Mouse (Mus musculus) small intestine, adult 2 months (tissue): ENCODE results near the gene Tmem170. TPM values are rescaled to one million over a fixed set of nuclear protein-coding genes. Genes with fewer than 3 reads are reported as not detected.

Source experiments
- H3K27ac ChIP-seq: fragments of 200-500 bp; 2 replicates; pipeline ENCODE4 v1.5.1; 2012; ENCODE audit warnings: low read depth, low read length, control low read depth, inconsistent platforms; ENCODE audit not compliant: insufficient read depth
- H3K27me3 ChIP-seq: fragments of 200-500 bp; 2 replicates; pipeline ENCODE4 v1.6.1; 2012; ENCODE audit warnings: mild to moderate bottlenecking, moderate library complexity, low read length, inconsistent platforms; ENCODE audit not compliant: control insufficient read depth, insufficient read depth
- H3K36me3 ChIP-seq: fragments of 200-500 bp; 2 replicates; pipeline ENCODE4 v1.6.1; 2012; ENCODE audit warnings: mild to moderate bottlenecking, low read length, control low read depth, inconsistent platforms; ENCODE audit not compliant: control insufficient read depth, insufficient read depth
- H3K4me1 ChIP-seq: fragments of 200-500 bp; 2 replicates; pipeline ENCODE4 v1.6.1; 2012; ENCODE audit warnings: low read length, inconsistent platforms, mixed read lengths; ENCODE audit not compliant: control insufficient read depth, insufficient read depth, insufficient read length
- H3K4me3 ChIP-seq: fragments of 200-500 bp; 2 replicates; pipeline ENCODE4 v1.5.1; 2012; ENCODE audit warnings: low read depth, mild to moderate bottlenecking, control low read depth, inconsistent platforms, low read length, moderate library complexity
- CTCF ChIP-seq: fragments of 200-500 bp; IDR thresholded peaks from 2 replicates; pipeline ENCODE4 v1.5.1; 2012; ENCODE audit warnings: low read depth, mild to moderate bottlenecking, control low read depth, inconsistent platforms, low read length, moderate library complexity, mixed read lengths; ENCODE audit not compliant: insufficient replicate concordance, insufficient read length; ENCODE audit errors: extremely low read depth
- POLR2A ChIP-seq: fragments of 200-500 bp; IDR thresholded peaks from 2 replicates; pipeline ENCODE4 v1.6.1; 2012; ENCODE audit warnings: low read depth, mild to moderate bottlenecking, control low read depth, inconsistent platforms, low read length, moderate library complexity
- WGBS: fragments of 180-500 bp; shearing (Covaris S2); methylation state at CpG from one replicate; pipeline ENCODE4 v1.1.7; 2018; 5-methylcytosine and 5-hydroxymethylcytosine counted together
- polyA plus RNA-seq: library from polyadenylated mRNA; depleted of rRNA; stranded (reverse); fragments of >200 nt; gene quantifications from 2 replicates; pipeline ENCODE4 v1.2.3, GENCODE M21; 2012

Gene Tmem170
- polyA plus RNA-seq, 1 experiment = 11.0 TPM

- no peak within 1 kb of the TSS for H3K4me3 ChIP-seq
- H3K36me3 ChIP-seq = no peaks in the 10 kb centered on the region
- H3K27ac ChIP-seq = no peak within 1 kb of the TSS
- WGBS = 10% methylated on average over 47 of the region's 47 CpGs
- TF ChIP-seq CTCF = no peak
- TF ChIP-seq POLR2A = no peak
- H3K4me1 ChIP-seq = no peaks in the 10 kb centered on the region
- peaks cover 16% of the 10 kb centered on the region for H3K27me3 ChIP-seq
Measured at GRCm38 (mm10) chr8:111909621-111910450, 33.3 kb upstream of the Tmem170 start, which contains the start of gene Chst5. Gene Chst5 (minus strand): TSS chr8:111910447.

- H3K4me3 ChIP-seq = no peak overlapping the region
- no peaks in the 10 kb centered on the region for H3K36me3 ChIP-seq
- 21% methylated on average over 8 of the region's 8 CpGs for WGBS
- peaks cover 16% of the 10 kb centered on the region for H3K27me3 ChIP-seq
- TF ChIP-seq POLR2A (no peak), CTCF (no peak)
- H3K4me1 ChIP-seq = no peaks in the 10 kb centered on the region
- no peak overlapping the region for H3K27ac ChIP-seq
Measured at GRCm38 (mm10) chr8:111905500-111906121, 29.1 kb upstream of the Tmem170 start.

- H3K36me3 ChIP-seq = no peaks in the 10 kb centered on the region
- H3K4me1 ChIP-seq = no peaks in the 10 kb centered on the region
- H3K27me3 ChIP-seq = no peaks in the 10 kb centered on the region
- H3K4me3 ChIP-seq = no peak overlapping the region
- WGBS = 61% methylated on average over 5 of the region's 5 CpGs
- no peak overlapping the region for H3K27ac ChIP-seq
- TF ChIP-seq CTCF (no peak), POLR2A (no peak)
Measured at GRCm38 (mm10) chr8:111902080-111902479, 25.5 kb upstream of the Tmem170 start.

GRCm38 (mm10) chr8:111898586-111898985 is 22.0 kb upstream of the Tmem170 start:
- no peaks in the 10 kb centered on the region for H3K27me3 ChIP-seq
- no peaks in the 10 kb centered on the region for H3K36me3 ChIP-seq
- TF ChIP-seq CTCF = no peak
- no peak for TF ChIP-seq POLR2A
- H3K4me1 ChIP-seq = no peaks in the 10 kb centered on the region
- 57% methylated on average over 10 of the region's 10 CpGs for WGBS
- H3K4me3 ChIP-seq = no peak overlapping the region
- no peak overlapping the region for H3K27ac ChIP-seq

GRCm38 (mm10) chr8:111894955-111895354 is 18.4 kb upstream of the Tmem170 start:
- WGBS = 87% methylated on average over 7 of the region's 7 CpGs
- no peak for TF ChIP-seq CTCF
- TF ChIP-seq POLR2A = no peak
- Histone ChIP-seq H3K4me3 (no peak overlapping the region), H3K36me3 (no peaks in the 10 kb centered on the region), H3K27ac (no peak overlapping the region), H3K4me1 (0 out of 2 replicates have a peak, but pooled peaks cover 3% of the 10 kb centered on the region), H3K27me3 (peaks cover 9% of the 10 kb centered on the region)

- no peak overlapping the region for H3K27ac ChIP-seq
- peaks cover 15% of the 10 kb centered on the region for H3K27me3 ChIP-seq
- 30% methylated on average over 5 of the region's 5 CpGs for WGBS
- no peak overlapping the region for H3K4me3 ChIP-seq
- H3K36me3 ChIP-seq = no peaks in the 10 kb centered on the region
- no peak for TF ChIP-seq CTCF
- TF ChIP-seq POLR2A = no peak
- H3K4me1 ChIP-seq = 0 out of 2 replicates have a peak, but pooled peaks cover 3% of the 10 kb centered on the region
Measured at GRCm38 (mm10) chr8:111892615-111893014, 16.1 kb upstream of the Tmem170 start.

GRCm38 (mm10) chr8:111891983-111892382 is 15.4 kb upstream of the Tmem170 start:
- Histone ChIP-seq H3K27ac (no peak overlapping the region), H3K36me3 (no peaks in the 10 kb centered on the region), H3K4me3 (no peak overlapping the region), H3K27me3 (peaks cover 15% of the 10 kb centered on the region), H3K4me1 (0 out of 2 replicates have a peak, but pooled peaks cover 3% of the 10 kb centered on the region)
- no peak for TF ChIP-seq POLR2A
- no peak for TF ChIP-seq CTCF
- 2% methylated on average over 8 of the region's 8 CpGs for WGBS

GRCm38 (mm10) chr8:111890911-111891303 is 14.4 kb upstream of the Tmem170 start:
- no peak overlapping the region for H3K27ac ChIP-seq
- H3K36me3 ChIP-seq = no peaks in the 10 kb centered on the region
- no peak overlapping the region for H3K4me3 ChIP-seq
- no peak for TF ChIP-seq CTCF
- no peak for TF ChIP-seq POLR2A
- peaks cover 15% of the 10 kb centered on the region for H3K27me3 ChIP-seq
- 0 out of 2 replicates have a peak, but pooled peaks cover 3% of the 10 kb centered on the region for H3K4me1 ChIP-seq
- WGBS = 72% methylated on average over 6 of the region's 6 CpGs
